Comparison of ENCODE assay signal across 8 mouse cellular contexts in genomic region chr12:21416506-21416905, GRCm38 (mm10). TPM values are rescaled to one million over a fixed set of nuclear protein-coding genes. Genes with fewer than 3 reads are reported as not detected.
DNase-seq lines count a peak whose midpoint lies in the region; ATAC-seq and TF ChIP-seq lines count a peak whose summit lies in the region.

No protein-coding gene starts in this region.

- no peaks in the 10 kb centered on the region for H3K27me3 ChIP-seq in embryonic facial prominence, embryonic 11.5 days (ENCODE audit: control insufficient read depth, insufficient read depth, low read length)
- H3K27me3 ChIP-seq in hindbrain, embryonic 14.5 days (ENCODE audit: control insufficient read depth, insufficient read depth, low read length) = no peaks in the 10 kb centered on the region

- H3K4me1 ChIP-seq in embryonic facial prominence, embryonic 11.5 days (ENCODE audit: control insufficient read depth, insufficient read depth, low read length) = no peaks in the 10 kb centered on the region; the same call in 1 of the 2 replicates
- peaks cover 22% of the 10 kb centered on the region for H3K4me1 ChIP-seq in hindbrain, embryonic 14.5 days (replicated peaks; ENCODE audit: control insufficient read depth, insufficient read depth, low read length)

- peak overlapping the region; percentile 66 for H3K4me2 ChIP-seq in embryonic facial prominence, embryonic 11.5 days (ENCODE audit: low read depth, low read length)
- peak overlapping the region; percentile 84 for H3K4me2 ChIP-seq in hindbrain, embryonic 14.5 days (replicated peaks)

- under 1% methylated on average over 13 of the region's 15 CpGs for WGBS in embryonic facial prominence, embryonic 11.5 days
- WGBS in hindbrain, embryonic 14.5 days = under 1% methylated on average over 13 of the region's 15 CpGs

- H3K4me3 ChIP-seq in layer of hippocampus, adult 2 months = peak overlapping the region; percentile 77
- H3K4me3 ChIP-seq in embryonic facial prominence, embryonic 11.5 days (ENCODE audit: low read depth, low read length) = peak overlapping the region; percentile 91
- peak overlapping the region; percentile 99 for H3K4me3 ChIP-seq in hindbrain, embryonic 14.5 days (replicated peaks; ENCODE audit: low read length)

- H3K9ac ChIP-seq in embryonic facial prominence, embryonic 11.5 days (replicated peaks; ENCODE audit: low read length) = peak overlapping the region; percentile 79
- H3K9ac ChIP-seq in hindbrain, embryonic 14.5 days = peak overlapping the region; percentile 100

- peaks cover 23% of the 10 kb centered on the region for H3K36me3 ChIP-seq in embryonic facial prominence, embryonic 11.5 days (replicated peaks; ENCODE audit: control insufficient read depth, insufficient read depth, low read depth, low read length)
- peaks cover 40% of the 10 kb centered on the region for H3K36me3 ChIP-seq in hindbrain, embryonic 14.5 days (replicated peaks; ENCODE audit: control insufficient read depth, insufficient read depth)

- H3K9me3 ChIP-seq in embryonic facial prominence, embryonic 11.5 days (replicated peaks; ENCODE audit: control insufficient read depth, low read length) = no peaks in the 10 kb centered on the region
- H3K9me3 ChIP-seq in hindbrain, embryonic 14.5 days (ENCODE audit: control insufficient read depth, low read length) = peaks cover 20% of the 10 kb centered on the region

- no peak for TF ChIP-seq CTCF in layer of hippocampus, adult 2 months (conservative IDR thresholded peaks at IDR 0.05)

- DNase-seq in layer of hippocampus, adult 2 months (ENCODE audit: low spot score in 2 of 2) = no peak
- no peak for DNase-seq in layer of hippocampus, postnatal 25 days (ENCODE audit: extremely low spot score in 1 of 2, low spot score in 1 of 2)
- DNase-seq in NIH3T3 (ENCODE audit: low read depth) (peak; percentile 16), adipocyte (ENCODE audit: low spot score) (no peak)
- no peak for DNase-seq in embryonic facial prominence, embryonic 11.5 days (ENCODE audit: low spot score)
- no peak for DNase-seq in hindbrain, embryonic 14.5 days (ENCODE audit: low spot score)
- peak; percentile 12 for DNase-seq in lung, postnatal 36 days
- no peak for DNase-seq in ovary, postnatal 36 days (ENCODE audit: low spot score)

- peak overlapping the region; percentile 84 for H3K27ac ChIP-seq in layer of hippocampus, adult 2 months
- H3K27ac ChIP-seq in embryonic facial prominence, embryonic 11.5 days (replicated peaks; ENCODE audit: low read depth, low read length) = no peak overlapping the region
- H3K27ac ChIP-seq in hindbrain, embryonic 14.5 days = peak overlapping the region; percentile 78

- ATAC-seq in embryonic facial prominence, embryonic 11.5 days (replicated peaks; ENCODE audit: insufficient number of reproducible peaks, low FRiP score, low TSS enrichment, low read depth) = no peak
- no peak for ATAC-seq in hindbrain, embryonic 14.5 days (ENCODE audit: low FRiP score)

RNA-seq across cellular contexts. Expression of gene Ywhaq, which starts 0.9 kb away (rescaled TPM):
- total RNA-seq in layer of hippocampus, adult 2 months (2021) = 100 to 1,000 TPM; 444 to 448 TPM
- 100 to 1,000 TPM; 454 to 540 TPM for total RNA-seq in layer of hippocampus, postnatal 25 days (2021)
- polyA plus RNA-seq in embryonic facial prominence, embryonic 11.5 days (2014; fragmentation: Nextera tagmentation; extraction: Ambion mirVana) = 1,206 and 1,248 TPM in 2 replicates
- 1,230 and 1,233 TPM in 2 replicates for polyA plus RNA-seq in hindbrain, embryonic 14.5 days (2014; fragmentation: Nextera tagmentation; extraction: Ambion mirVana)

RNA-seq across cellular contexts. Expression of gene Adam17, which starts 43.1 kb away (rescaled TPM):
- total RNA-seq in layer of hippocampus, adult 2 months (2021) = 10 to 100 TPM; 16.9 to 17.0 TPM
- 10 to 100 TPM; 17.6 to 22.0 TPM for total RNA-seq in layer of hippocampus, postnatal 25 days (2021)
- polyA plus RNA-seq in embryonic facial prominence, embryonic 11.5 days (2014; fragmentation: Nextera tagmentation; extraction: Ambion mirVana) = 43.6 and 46.1 TPM in 2 replicates
- polyA plus RNA-seq in hindbrain, embryonic 14.5 days (2014; fragmentation: Nextera tagmentation; extraction: Ambion mirVana) = 19.2 and 22.0 TPM in 2 replicates

Comparison
In these comparisons a context has a peak if more than half of its experiments do, and no peak if none do; other contexts are left out.
1. DNase-seq: peak in NIH3T3 (single experiment) and lung, postnatal 36 days (single experiment); none in layer of hippocampus, adult 2 months (0 of 2), layer of hippocampus, postnatal 25 days (0 of 2), embryonic facial prominence, embryonic 11.5 days (single experiment), hindbrain, embryonic 14.5 days (single experiment), ovary, postnatal 36 days (single experiment) and adipocyte (single experiment).
2. Peak in every context shown above with its lines, with median percentiles within 50 percentile points of each other: H3K4me3 ChIP-seq.